Mouse (Mus musculus) ES-Bruce4 (cell line): Measurements from ENCODE around the gene Tfb2m. TPM values are rescaled to one million over a fixed set of nuclear protein-coding genes. Genes with fewer than 3 reads are reported as not detected.

Experiments used
- H3K27ac ChIP-seq: 2 replicates; pipeline ENCODE4 v1.5.1; 2012; ENCODE audit warnings: low read length, inconsistent platforms; ENCODE audit not compliant: insufficient read depth
- H3K27me3 ChIP-seq: 2 replicates; pipeline ENCODE4 v1.6.1; 2012; ENCODE audit warnings: mild to moderate bottlenecking, low read length, inconsistent platforms; ENCODE audit not compliant: control insufficient read depth, poor library complexity, insufficient read depth, severe bottlenecking
- H3K36me3 ChIP-seq: 2 replicates; pipeline ENCODE4 v1.6.1; 2012; ENCODE audit warnings: inconsistent platforms, mild to moderate bottlenecking, low read length, moderate library complexity; ENCODE audit not compliant: control insufficient read depth, poor library complexity, insufficient read depth, severe bottlenecking
- H3K4me1 ChIP-seq: one replicate; pipeline ENCODE4 v1.8.1; 2011; ENCODE audit warnings: low read length; ENCODE audit not compliant: control insufficient read depth, insufficient read depth
- H3K4me3 ChIP-seq: 2 replicates; pipeline ENCODE4 v1.5.1; 2011; ENCODE audit warnings: low read depth, mild to moderate bottlenecking, low read length
- H3K9ac ChIP-seq: 2 replicates; pipeline ENCODE4 v1.6.1; 2012; ENCODE audit warnings: low read depth, mild to moderate bottlenecking, inconsistent platforms; ENCODE audit not compliant: poor library complexity, severe bottlenecking
- H3K9me3 ChIP-seq: replicated peaks from 2 replicates; pipeline ENCODE4 v1.6.1; 2012; ENCODE audit warnings: mild to moderate bottlenecking, low read length, inconsistent platforms; ENCODE audit not compliant: control insufficient read depth, poor library complexity, insufficient read depth, severe bottlenecking
- CTCF ChIP-seq: IDR thresholded peaks from one replicate; pipeline ENCODE4 v1.8.1; 2011; ENCODE audit warnings: low read depth, low read length
- EP300 ChIP-seq: IDR thresholded peaks from 2 replicates; pipeline ENCODE4 v1.6.1; 2011; ENCODE audit warnings: low read depth, low read length; ENCODE audit not compliant: insufficient read depth
- POLR2A ChIP-seq: IDR thresholded peaks from one replicate; pipeline ENCODE4 v1.8.1; 2011; ENCODE audit warnings: low read length; ENCODE audit not compliant: insufficient read depth
- polyA plus RNA-seq: library from polyadenylated mRNA; stranded (reverse); fragments of >200 nt; gene quantifications from 2 replicates; pipeline ENCODE4 v1.2.4, GENCODE M21; 2011; ENCODE audit warnings: low read depth; ENCODE audit not compliant: missing spikeins, insufficient read depth, insufficient read length

Tfb2m gene
- polyA plus RNA-seq, 1 experiment: 26.5 TPM

GRCm38 (mm10) chr1:179547176-179547575 lies 1.1 kb upstream of the Tfb2m start:
- Histone ChIP-seq H3K27me3 (no peaks in the 10 kb centered on the region), H3K4me3 (no peak overlapping the region), H3K9ac (peak overlapping the region; percentile 60), H3K9me3 (no peaks in the 10 kb centered on the region), H3K27ac (no peak overlapping the region), H3K36me3 (peaks cover 9% of the 10 kb centered on the region; the same call in 1 of the 2 replicates), H3K4me1 (peaks cover 3% of the 10 kb centered on the region)
- no peak for TF ChIP-seq CTCF
- no peak for TF ChIP-seq POLR2A
- TF ChIP-seq EP300: no peak

- no peak for TF ChIP-seq CTCF
- no peak for TF ChIP-seq POLR2A
- no peak for TF ChIP-seq EP300
- H3K27ac ChIP-seq: no peak overlapping the region
- peaks cover 3% of the 10 kb centered on the region for H3K4me1 ChIP-seq
- H3K9ac ChIP-seq: peak overlapping the region; percentile 60
- H3K36me3 ChIP-seq: peaks cover 9% of the 10 kb centered on the region; the same call in 1 of the 2 replicates
- H3K9me3 ChIP-seq: no peaks in the 10 kb centered on the region
- peak overlapping the region; percentile 82 for H3K4me3 ChIP-seq
- H3K27me3 ChIP-seq: no peaks in the 10 kb centered on the region
These were observed 467 bp upstream of the Tfb2m start for GRCm38 (mm10) chr1:179546551-179546917.

GRCm38 (mm10) chr1:179541502-179541901 lies 4.6 kb downstream of the Tfb2m start:
- Histone ChIP-seq H3K9me3 (no peaks in the 10 kb centered on the region), H3K36me3 (peaks cover 9% of the 10 kb centered on the region), H3K9ac (no peak overlapping the region), H3K27ac (no peak overlapping the region), H3K4me3 (no peak overlapping the region), H3K27me3 (no peaks in the 10 kb centered on the region), H3K4me1 (no peaks in the 10 kb centered on the region)
- TF ChIP-seq CTCF: peak; percentile 43
- no peak for TF ChIP-seq EP300

GRCm38 (mm10) chr1:179539887-179540286 lies 6.2 kb downstream of the Tfb2m start:
- no peak for TF ChIP-seq CTCF
- TF ChIP-seq POLR2A: no peak
- no peak for TF ChIP-seq EP300

GRCm38 (mm10) chr1:179539054-179539453 lies 7.0 kb downstream of the Tfb2m start:
- no peak overlapping the region for H3K27ac ChIP-seq
- H3K9ac ChIP-seq: no peak overlapping the region
- H3K4me3 ChIP-seq: no peak overlapping the region
- H3K27me3 ChIP-seq: no peaks in the 10 kb centered on the region
- no peak for TF ChIP-seq CTCF
- no peak for TF ChIP-seq POLR2A
- no peak for TF ChIP-seq EP300
- H3K9me3 ChIP-seq: no peaks in the 10 kb centered on the region
- H3K4me1 ChIP-seq: no peaks in the 10 kb centered on the region
- H3K36me3 ChIP-seq: peaks cover 7% of the 10 kb centered on the region

More at GRCm38 (mm10) chr1:179539887-179540286, 6.2 kb downstream of the Tfb2m start:
- H3K36me3 ChIP-seq: peaks cover 9% of the 10 kb centered on the region
- H3K27ac ChIP-seq: no peak overlapping the region
- H3K9me3 ChIP-seq: no peaks in the 10 kb centered on the region
- no peaks in the 10 kb centered on the region for H3K4me1 ChIP-seq
- no peaks in the 10 kb centered on the region for H3K27me3 ChIP-seq
- H3K4me3 ChIP-seq: no peak overlapping the region
- no peak overlapping the region for H3K9ac ChIP-seq

- Histone ChIP-seq H3K27ac (no peak overlapping the region), H3K9ac (no peak overlapping the region), H3K4me1 (no peaks in the 10 kb centered on the region), H3K36me3 (no peaks in the 10 kb centered on the region), H3K4me3 (no peak overlapping the region), H3K27me3 (no peaks in the 10 kb centered on the region), H3K9me3 (no peaks in the 10 kb centered on the region)
- TF ChIP-seq POLR2A (no peak), CTCF (no peak), EP300 (no peak)
These were observed 26.2 kb downstream of the Tfb2m start for GRCm38 (mm10) chr1:179519901-179520300.
